Comparison of ENCODE assay signal across 8 mouse cellular contexts in the genomic region with DNA sequence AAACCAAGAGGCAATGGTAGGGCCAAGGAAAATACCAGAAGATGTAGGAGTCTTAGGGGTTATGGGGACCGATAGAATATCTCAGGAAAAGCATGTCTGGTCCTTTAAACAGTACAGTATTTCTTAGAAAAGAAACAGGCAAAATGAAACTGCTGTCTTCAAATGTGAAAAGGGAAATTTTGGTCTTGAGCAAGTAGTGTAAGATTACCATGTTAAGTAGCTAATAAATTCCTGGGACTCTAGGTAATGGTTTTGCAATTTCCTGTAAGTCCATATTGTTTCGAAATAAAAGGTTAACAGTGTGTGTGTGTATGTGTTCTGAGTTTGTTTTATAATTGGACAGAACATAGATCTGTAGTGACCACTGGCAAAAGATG. TPM values are rescaled to one million over a fixed set of nuclear protein-coding genes. Genes with fewer than 3 reads are reported as not detected.
DNase-seq lines count a peak whose midpoint lies in the region; ATAC-seq and TF ChIP-seq lines count a peak whose summit lies in the region.

No protein-coding gene starts in this region.

- no peaks in the 10 kb centered on the region for H3K27me3 ChIP-seq in lung, embryonic 16.5 days (ENCODE audit: control insufficient read depth, insufficient read depth, low read depth, low read length)
- H3K27me3 ChIP-seq in embryonic facial prominence, embryonic 15.5 days: no peaks in the 10 kb centered on the region
- no peaks in the 10 kb centered on the region for H3K27me3 ChIP-seq in intestine, embryonic 14.5 days (replicated peaks; ENCODE audit: control insufficient read depth, insufficient read depth, low read length)
- no peaks in the 10 kb centered on the region for H3K27me3 ChIP-seq in myocyte (ENCODE audit: control insufficient read depth, insufficient read depth, insufficient read length)

- peak overlapping the region; percentile 86 for H3K9ac ChIP-seq in lung, embryonic 16.5 days (ENCODE audit: low read length)
- H3K9ac ChIP-seq in embryonic facial prominence, embryonic 15.5 days: peak overlapping the region; percentile 72; the same call in 1 of the 2 replicates
- peak overlapping the region; percentile 79; the same call in 1 of the 2 replicates for H3K9ac ChIP-seq in intestine, embryonic 14.5 days (ENCODE audit: low read length)

- 48% methylated on average over 2 of the region's 2 CpGs for WGBS in lung, embryonic 16.5 days
- 59% methylated on average over 2 of the region's 2 CpGs for WGBS in embryonic facial prominence, embryonic 15.5 days
- WGBS in intestine, embryonic 14.5 days: 69% methylated on average over 2 of the region's 2 CpGs

- DNase-seq in lung, postnatal 14 days: no peak
- no peak for DNase-seq in intestine, embryonic 14.5 days (ENCODE audit: low spot score)
- no peak for DNase-seq in yolk sac, embryonic 10.5 days (ENCODE audit: low spot score)
- no peak for DNase-seq in adrenal gland, adult 18-20 months (ENCODE audit: low spot score in 2 of 2)
- DNase-seq in thymus, postnatal 10 days (ENCODE audit: low spot score in 2 of 2): no peak

- H3ac ChIP-seq in myocyte (ENCODE audit: control insufficient read depth, insufficient read length): no peak overlapping the region

- no peak for TF ChIP-seq POLR2A in myocyte (IDR thresholded peaks at IDR 0.05; ENCODE audit: insufficient read length, low read depth)

- no peaks in the 10 kb centered on the region for H3K36me3 ChIP-seq in lung, embryonic 16.5 days (ENCODE audit: control insufficient read depth, insufficient read depth, low read length)
- no peaks in the 10 kb centered on the region for H3K36me3 ChIP-seq in embryonic facial prominence, embryonic 15.5 days
- H3K36me3 ChIP-seq in intestine, embryonic 14.5 days (ENCODE audit: control insufficient read depth, insufficient read depth, low read length): no peaks in the 10 kb centered on the region
- H3K36me3 ChIP-seq in myocyte (ENCODE audit: control insufficient read depth, insufficient read depth): no peaks in the 10 kb centered on the region

- peak overlapping the region; percentile 96 for H3K27ac ChIP-seq in lung, embryonic 16.5 days (ENCODE audit: low read length)
- H3K27ac ChIP-seq in embryonic facial prominence, embryonic 15.5 days (replicated peaks): peak overlapping the region; percentile 93
- peak overlapping the region; percentile 93 for H3K27ac ChIP-seq in intestine, embryonic 14.5 days (ENCODE audit: low read depth)

- no peaks in the 10 kb centered on the region for H3K9me3 ChIP-seq in lung, embryonic 16.5 days (ENCODE audit: control insufficient read depth, low read length)
- no peaks in the 10 kb centered on the region for H3K9me3 ChIP-seq in embryonic facial prominence, embryonic 15.5 days (replicated peaks)
- H3K9me3 ChIP-seq in intestine, embryonic 14.5 days (ENCODE audit: control insufficient read depth, low read length): no peaks in the 10 kb centered on the region

- H3K4me1 ChIP-seq in lung, embryonic 16.5 days (replicated peaks; ENCODE audit: control insufficient read depth, insufficient read depth, low read length): peaks cover 8% of the 10 kb centered on the region; the same call in 1 of the 2 replicates
- H3K4me1 ChIP-seq in embryonic facial prominence, embryonic 15.5 days: peaks cover 12% of the 10 kb centered on the region; the same call in 1 of the 2 replicates
- H3K4me1 ChIP-seq in intestine, embryonic 14.5 days (replicated peaks; ENCODE audit: control insufficient read depth, insufficient read depth, low read length): 0 out of 2 replicates have a peak, but pooled peaks cover 10% of the 10 kb centered on the region

- H3K4me3 ChIP-seq in lung, embryonic 16.5 days (ENCODE audit: low read length): peak overlapping the region; percentile 82
- peak overlapping the region; percentile 78 for H3K4me3 ChIP-seq in embryonic facial prominence, embryonic 15.5 days (replicated peaks)
- H3K4me3 ChIP-seq in intestine, embryonic 14.5 days (ENCODE audit: low read depth, low read length): peak overlapping the region; percentile 68
- H3K4me3 ChIP-seq in myocyte: peak overlapping the region; percentile 52

- H3K79me2 ChIP-seq in myocyte (ENCODE audit: control insufficient read depth, insufficient read depth): no peaks in the 10 kb centered on the region

- H3K4me2 ChIP-seq in lung, embryonic 16.5 days (ENCODE audit: low read depth, low read length): peak overlapping the region; percentile 53
- H3K4me2 ChIP-seq in embryonic facial prominence, embryonic 15.5 days (replicated peaks): peak overlapping the region; percentile 63
- peak overlapping the region; percentile 58 for H3K4me2 ChIP-seq in intestine, embryonic 14.5 days (ENCODE audit: low read length)
- peak overlapping the region; percentile 97 for H3K4me2 ChIP-seq in myocyte (ENCODE audit: low read depth)

- peak; percentile 6; the same call in 1 of the 2 replicates for ATAC-seq in lung, embryonic 16.5 days (ENCODE audit: low read depth)
- no peak for ATAC-seq in embryonic facial prominence, embryonic 15.5 days (ENCODE audit: insufficient number of reproducible peaks, low FRiP score, low TSS enrichment, low read depth)
- ATAC-seq in intestine, embryonic 14.5 days (replicated peaks; ENCODE audit: low FRiP score, low TSS enrichment, low read depth): peak; percentile 10; the same call in 1 of the 2 replicates

TF ChIP-seq in myocyte, 11 proteins besides CTCF, POLR2A, EP300 and RAD21:
- TF ChIP-seq TCF3 (IDR thresholded peaks at IDR 0.05; ENCODE audit: insufficient read length, low read depth) (no peak), CEBPB (IDR thresholded peaks at IDR 0.05; ENCODE audit: insufficient read depth, poor library complexity, severe bottlenecking) (peak; percentile 86; the same call in 1 of the 2 replicates)
TF ChIP-seq in myocyte: peak in this region for 1.

RNA-seq across cellular contexts. Expression of gene Atg10, which starts 0.7 kb away (rescaled TPM):
- 14.7 and 16.0 TPM in 2 replicates for polyA plus RNA-seq in lung, embryonic 16.5 days (2015; fragmentation: Nextera tagmentation; extraction: Ambion mirVana)
- polyA plus RNA-seq in embryonic facial prominence, embryonic 15.5 days (2015; fragmentation: Nextera tagmentation; extraction: Ambion mirVana): 17.6 and 19.6 TPM in 2 replicates
- polyA plus RNA-seq in intestine, embryonic 14.5 days (2014; fragmentation: Nextera tagmentation; extraction: Ambion mirVana): 14.5 and 18.7 TPM in 2 replicates
- polyA plus RNA-seq in myocyte (2012; fragmentation: generic; extraction: Trizol): 5.9 TPM
- 10 to 100 TPM; 17.7 to 22.4 TPM for total RNA-seq in adrenal gland, adult 18-20 months (2021)
